Mouse (Mus musculus): ENCODE data around the gene Rnf113a2. TPM values are rescaled to one million over a fixed set of nuclear protein-coding genes. Genes with fewer than 3 reads are reported as not detected.
A peak's percentile ranks its signal among the peaks of the same experiment; 100 is the strongest.

Rnf113a2 gene
- polyA plus RNA-seq, 1 experiment: 3.8 TPM

GRCm38 (mm10) chr12:84417605-84417922 lies 568 bp downstream of the Rnf113a2 start:
- Histone ChIP-seq H3K4me2 (ENCODE audit: low read depth) (peak overlapping the region; percentile 62), H3K27me3 (ENCODE audit: control insufficient read depth, insufficient read depth, insufficient read length) (no peaks in the 10 kb centered on the region), H3K4me3 (peak overlapping the region; percentile 21), H3ac (ENCODE audit: control insufficient read depth, insufficient read length) (no peak overlapping the region), H3K79me2 (ENCODE audit: control insufficient read depth, insufficient read depth) (no peaks in the 10 kb centered on the region), H3K36me3 (ENCODE audit: control insufficient read depth, insufficient read depth) (no peaks in the 10 kb centered on the region)
- TF ChIP-seq MAX (IDR thresholded peaks at IDR 0.05; ENCODE audit: low read depth): no peak
- TF ChIP-seq MYOG (IDR thresholded peaks at IDR 0.05; ENCODE audit: control insufficient read depth in 1 of 3, insufficient read depth in 1 of 3, insufficient read length in 2 of 3, low read depth in 2 of 3): no peak
- no peak for TF ChIP-seq CEBPB (IDR thresholded peaks at IDR 0.05; ENCODE audit: insufficient read depth, poor library complexity, severe bottlenecking)
- no peak for TF ChIP-seq E2F4 (IDR thresholded peaks at IDR 0.05; ENCODE audit: insufficient read depth)
- TF ChIP-seq USF1 (IDR thresholded peaks at IDR 0.05; ENCODE audit: low read depth): no peak
- no peak for TF ChIP-seq REST (IDR thresholded peaks at IDR 0.05; ENCODE audit: insufficient read depth, insufficient read length)

- Histone ChIP-seq H3K36me3 (ENCODE audit: control insufficient read depth, insufficient read depth) (no peaks in the 10 kb centered on the region), H3ac (ENCODE audit: control insufficient read depth, insufficient read length) (no peak overlapping the region), H3K79me2 (ENCODE audit: control insufficient read depth, insufficient read depth) (no peaks in the 10 kb centered on the region), H3K4me2 (ENCODE audit: low read depth) (no peak overlapping the region), H3K4me3 (no peak overlapping the region), H3K27me3 (ENCODE audit: control insufficient read depth, insufficient read depth, insufficient read length) (no peaks in the 10 kb centered on the region)
- no peak for TF ChIP-seq REST (IDR thresholded peaks at IDR 0.05; ENCODE audit: insufficient read depth, insufficient read length)
- TF ChIP-seq USF1 (IDR thresholded peaks at IDR 0.05; ENCODE audit: low read depth): no peak
- TF ChIP-seq MYOD1 (IDR thresholded peaks at IDR 0.05; ENCODE audit: control insufficient read depth in 1 of 3, insufficient read length in 2 of 3, low read depth in 2 of 3): no peak
- no peak for TF ChIP-seq MYOG (IDR thresholded peaks at IDR 0.05; ENCODE audit: control insufficient read depth in 1 of 3, insufficient read depth in 1 of 3, insufficient read length in 2 of 3, low read depth in 2 of 3)
- no peak for TF ChIP-seq TCF12 (IDR thresholded peaks at IDR 0.05; ENCODE audit: insufficient read depth, poor library complexity, severe bottlenecking)
- no peak for TF ChIP-seq MAX (IDR thresholded peaks at IDR 0.05; ENCODE audit: low read depth)
These were observed 7.0 kb downstream of the Rnf113a2 start for GRCm38 (mm10) chr12:84423990-84424389.

GRCm38 (mm10) chr12:84429825-84430224 lies 12.8 kb downstream of the Rnf113a2 start:
- TF ChIP-seq CEBPB (IDR thresholded peaks at IDR 0.05; ENCODE audit: insufficient read depth, poor library complexity, severe bottlenecking) (no peak), MYOG (IDR thresholded peaks at IDR 0.05; ENCODE audit: control insufficient read depth in 1 of 3, insufficient read depth in 1 of 3, insufficient read length in 2 of 3, low read depth in 2 of 3) (no peak), MYOD1 (IDR thresholded peaks at IDR 0.05; ENCODE audit: control insufficient read depth in 1 of 3, insufficient read length in 2 of 3, low read depth in 2 of 3) (no peak), MAX (IDR thresholded peaks at IDR 0.05; ENCODE audit: low read depth) (no peak), TCF12 (IDR thresholded peaks at IDR 0.05; ENCODE audit: insufficient read depth, poor library complexity, severe bottlenecking) (no peak), POLR2A (IDR thresholded peaks at IDR 0.05; ENCODE audit: insufficient read length, low read depth) (no peak), USF1 (IDR thresholded peaks at IDR 0.05; ENCODE audit: low read depth) (no peak), REST (IDR thresholded peaks at IDR 0.05; ENCODE audit: insufficient read depth, insufficient read length) (no peak), E2F4 (IDR thresholded peaks at IDR 0.05; ENCODE audit: insufficient read depth) (no peak), SRF (IDR thresholded peaks at IDR 0.05; ENCODE audit: control insufficient read depth, insufficient read length, low read depth) (no peak), POLR2AphosphoS2 (IDR thresholded peaks at IDR 0.05; ENCODE audit: insufficient read length, low read depth) (no peak), TCF3 (IDR thresholded peaks at IDR 0.05; ENCODE audit: insufficient read length, low read depth) (no peak)
- Histone ChIP-seq H3K27me3 (ENCODE audit: control insufficient read depth, insufficient read depth, insufficient read length) (no peaks in the 10 kb centered on the region), H3ac (ENCODE audit: control insufficient read depth, insufficient read length) (no peak overlapping the region), H3K4me2 (ENCODE audit: low read depth) (no peak overlapping the region), H3K79me2 (ENCODE audit: control insufficient read depth, insufficient read depth) (no peaks in the 10 kb centered on the region), H3K4me3 (no peak overlapping the region), H3K36me3 (ENCODE audit: control insufficient read depth, insufficient read depth) (no peaks in the 10 kb centered on the region)

- Histone ChIP-seq H3K27me3 (ENCODE audit: control insufficient read depth, insufficient read depth, insufficient read length) (no peaks in the 10 kb centered on the region), H3ac (ENCODE audit: control insufficient read depth, insufficient read length) (no peak overlapping the region), H3K4me3 (no peak overlapping the region), H3K4me2 (ENCODE audit: low read depth) (no peak overlapping the region), H3K79me2 (ENCODE audit: control insufficient read depth, insufficient read depth) (no peaks in the 10 kb centered on the region), H3K36me3 (ENCODE audit: control insufficient read depth, insufficient read depth) (no peaks in the 10 kb centered on the region)
- TF ChIP-seq MYOG (IDR thresholded peaks at IDR 0.05; ENCODE audit: control insufficient read depth in 1 of 3, insufficient read depth in 1 of 3, insufficient read length in 2 of 3, low read depth in 2 of 3): no peak
- no peak for TF ChIP-seq CEBPB (IDR thresholded peaks at IDR 0.05; ENCODE audit: insufficient read depth, poor library complexity, severe bottlenecking)
- TF ChIP-seq USF1 (IDR thresholded peaks at IDR 0.05; ENCODE audit: low read depth): no peak
- TF ChIP-seq SRF (IDR thresholded peaks at IDR 0.05; ENCODE audit: control insufficient read depth, insufficient read length, low read depth): no peak
- TF ChIP-seq TCF3 (IDR thresholded peaks at IDR 0.05; ENCODE audit: insufficient read length, low read depth): no peak
- TF ChIP-seq REST (IDR thresholded peaks at IDR 0.05; ENCODE audit: insufficient read depth, insufficient read length): no peak
- TF ChIP-seq POLR2A (IDR thresholded peaks at IDR 0.05; ENCODE audit: insufficient read length, low read depth): no peak
- TF ChIP-seq TCF12 (IDR thresholded peaks at IDR 0.05; ENCODE audit: insufficient read depth, poor library complexity, severe bottlenecking): no peak
- no peak for TF ChIP-seq MYOD1 (IDR thresholded peaks at IDR 0.05; ENCODE audit: control insufficient read depth in 1 of 3, insufficient read length in 2 of 3, low read depth in 2 of 3)
- no peak for TF ChIP-seq MAX (IDR thresholded peaks at IDR 0.05; ENCODE audit: low read depth)
- TF ChIP-seq POLR2AphosphoS2 (IDR thresholded peaks at IDR 0.05; ENCODE audit: insufficient read length, low read depth): no peak
These were observed 21.7 kb downstream of the Rnf113a2 start for GRCm38 (mm10) chr12:84438697-84439096.

GRCm38 (mm10) chr12:84442526-84442925 lies 25.5 kb downstream of the Rnf113a2 start:
- H3K79me2 ChIP-seq (ENCODE audit: control insufficient read depth, insufficient read depth): no peaks in the 10 kb centered on the region
- H3K27me3 ChIP-seq (ENCODE audit: control insufficient read depth, insufficient read depth, insufficient read length): peaks cover 15% of the 10 kb centered on the region
- no peak for TF ChIP-seq USF1 (IDR thresholded peaks at IDR 0.05; ENCODE audit: low read depth)
- no peak for TF ChIP-seq SRF (IDR thresholded peaks at IDR 0.05; ENCODE audit: control insufficient read depth, insufficient read length, low read depth)
- no peak for TF ChIP-seq MYOD1 (IDR thresholded peaks at IDR 0.05; ENCODE audit: control insufficient read depth in 1 of 3, insufficient read length in 2 of 3, low read depth in 2 of 3)
- TF ChIP-seq E2F4 (IDR thresholded peaks at IDR 0.05; ENCODE audit: insufficient read depth): no peak
- no peak for TF ChIP-seq REST (IDR thresholded peaks at IDR 0.05; ENCODE audit: insufficient read depth, insufficient read length)
- TF ChIP-seq POLR2AphosphoS2 (IDR thresholded peaks at IDR 0.05; ENCODE audit: insufficient read length, low read depth): no peak
- no peak for TF ChIP-seq MYOG (IDR thresholded peaks at IDR 0.05; ENCODE audit: control insufficient read depth in 1 of 3, insufficient read depth in 1 of 3, insufficient read length in 2 of 3, low read depth in 2 of 3)
- TF ChIP-seq CEBPB (IDR thresholded peaks at IDR 0.05; ENCODE audit: insufficient read depth, poor library complexity, severe bottlenecking): no peak
- no peak overlapping the region for H3K4me3 ChIP-seq
- no peak overlapping the region for H3K4me2 ChIP-seq (ENCODE audit: low read depth)
- no peaks in the 10 kb centered on the region for H3K36me3 ChIP-seq (ENCODE audit: control insufficient read depth, insufficient read depth)
- no peak overlapping the region for H3ac ChIP-seq (ENCODE audit: control insufficient read depth, insufficient read length)
